Mouse (Mus musculus) thymus, adult 2 months (tissue): ENCODE data around the gene Myl4. TPM values are rescaled to one million over a fixed set of nuclear protein-coding genes. Genes with fewer than 3 reads are reported as not detected.
"Not testable (repeated sequence)": the region's sequence is repeated elsewhere in the genome, so short reads cannot be mapped to it uniquely, and the experiment has no call there.

Experiments
- DNase-seq: peaks from one replicate; pipeline ENCODE4 v3.0.0; 2021
- H3K27ac ChIP-seq: fragments of 200-500 bp; 2 replicates; pipeline ENCODE4 v1.5.1; 2012; ENCODE audit warnings: low read length, control low read depth; ENCODE audit not compliant: control insufficient read depth, insufficient read depth
- H3K27me3 ChIP-seq: fragments of 200-500 bp; 2 replicates; pipeline ENCODE4 v1.6.1; 2012; ENCODE audit warnings: mild to moderate bottlenecking, low read length, moderate library complexity, mixed read lengths; ENCODE audit not compliant: control insufficient read depth, insufficient read depth
- H3K36me3 ChIP-seq: fragments of 200-500 bp; 2 replicates; pipeline ENCODE4 v1.6.1; 2012; ENCODE audit warnings: mild to moderate bottlenecking, low read length, moderate library complexity; ENCODE audit not compliant: control insufficient read depth, insufficient read depth
- H3K4me1 ChIP-seq: fragments of 200-500 bp; replicated peaks from 2 replicates; pipeline ENCODE4 v1.6.1; 2012; ENCODE audit warnings: low read length; ENCODE audit not compliant: control insufficient read depth, insufficient read depth
- H3K4me3 ChIP-seq: fragments of 200-500 bp; 2 replicates; pipeline ENCODE4 v1.5.1; 2012; ENCODE audit warnings: mild to moderate bottlenecking, low read length, control low read depth, moderate library complexity; ENCODE audit not compliant: control insufficient read depth, insufficient read depth
- CTCF ChIP-seq: fragments of 200-500 bp; IDR thresholded peaks from 2 replicates; pipeline ENCODE4 v1.5.1; 2012; ENCODE audit warnings: mild to moderate bottlenecking, control low read depth, low read length, moderate library complexity, borderline replicate concordance; ENCODE audit not compliant: control insufficient read depth, poor library complexity, insufficient read depth; ENCODE audit errors: extremely low read depth
- POLR2A ChIP-seq: fragments of 200-500 bp; IDR thresholded peaks from 2 replicates; pipeline ENCODE4 v1.6.1; 2012; ENCODE audit warnings: mild to moderate bottlenecking, low read length, control low read depth, moderate library complexity; ENCODE audit not compliant: control insufficient read depth, poor library complexity, insufficient read depth; ENCODE audit errors: extremely low read depth
- WGBS: fragments of 180-500 bp; shearing (Covaris S2); methylation state at CpG from one replicate; pipeline ENCODE4 v1.1.7; 2018; 5-methylcytosine and 5-hydroxymethylcytosine counted together
- polyA plus RNA-seq: library from polyadenylated mRNA; depleted of rRNA; stranded (reverse); fragments of >200 nt; gene quantifications from 2 replicates; pipeline ENCODE4 v1.2.3, GENCODE M21; 2012

The Myl4 gene
- polyA plus RNA-seq, 1 experiment: 60.8 TPM

DNA sequence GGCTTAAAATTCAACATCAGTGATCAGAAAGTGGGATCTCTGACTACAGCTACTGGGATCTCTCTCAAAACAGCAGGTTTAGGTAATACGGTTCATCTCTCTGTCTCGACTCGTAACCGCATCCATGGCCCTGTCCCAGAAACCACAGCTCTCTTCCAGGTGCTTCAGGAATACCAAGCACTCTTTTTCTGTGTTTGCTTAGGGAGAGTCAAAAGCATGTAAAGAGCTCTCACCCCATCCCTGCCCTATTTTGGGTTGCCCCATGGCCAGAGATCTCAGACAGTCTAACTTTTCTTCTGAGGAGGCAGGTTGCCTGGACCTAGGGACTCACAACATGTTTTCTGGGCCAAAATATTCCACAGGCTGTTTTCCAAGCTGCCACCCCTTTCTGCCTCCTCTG, 17.9 kb downstream of the Myl4 start:
- no peaks in the 10 kb centered on the region for H3K36me3 ChIP-seq
- no peak for DNase-seq
- TF ChIP-seq CTCF: no peak
- TF ChIP-seq POLR2A: no peak
- WGBS: 96% methylated on average over 4 of the region's 4 CpGs
- no peak overlapping the region for H3K27ac ChIP-seq
- no peak overlapping the region for H3K4me3 ChIP-seq
- H3K4me1 ChIP-seq: peaks cover 5% of the 10 kb centered on the region
- peaks cover 2% of the 10 kb centered on the region; the same call in 1 of the 2 replicates for H3K27me3 ChIP-seq

GRCm38 (mm10) chr11:104570515-104570914, 20.1 kb downstream of the Myl4 start:
- 69% methylated on average over 8 of the region's 8 CpGs for WGBS
- not testable (repeated sequence) for H3K4me1 ChIP-seq, H3K4me3 ChIP-seq, H3K36me3 ChIP-seq, H3K27me3 ChIP-seq, DNase-seq, H3K27ac ChIP-seq

GRCm38 (mm10) chr11:104571373-104571772, 20.9 kb downstream of the Myl4 start:
- 2% methylated on average over 28 of the region's 28 CpGs for WGBS
- not testable (repeated sequence) for H3K36me3 ChIP-seq, H3K27ac ChIP-seq, H3K4me3 ChIP-seq, DNase-seq, H3K4me1 ChIP-seq, H3K27me3 ChIP-seq

GRCm38 (mm10) chr11:104572091-104572490, 21.6 kb downstream of the Myl4 start:
- TF ChIP-seq CTCF (no peak), POLR2A (no peak)
- Histone ChIP-seq H3K27me3 (peaks cover 2% of the 10 kb centered on the region; the same call in 1 of the 2 replicates), H3K4me1 (peaks cover 5% of the 10 kb centered on the region), H3K36me3 (no peaks in the 10 kb centered on the region), H3K4me3 (no peak overlapping the region), H3K27ac (no peak overlapping the region)
- DNase-seq: no peak
- 93% methylated on average over 7 of the region's 7 CpGs for WGBS

- no peaks in the 10 kb centered on the region for H3K36me3 ChIP-seq
- peaks cover 2% of the 10 kb centered on the region; the same call in 1 of the 2 replicates for H3K27me3 ChIP-seq
- no peak overlapping the region for H3K27ac ChIP-seq
- 71% methylated on average over 2 of the region's 2 CpGs for WGBS
- peaks cover 5% of the 10 kb centered on the region for H3K4me1 ChIP-seq
- H3K4me3 ChIP-seq: no peak overlapping the region
- no peak for TF ChIP-seq POLR2A
- TF ChIP-seq CTCF: no peak
- no peak for DNase-seq
Observed at GRCm38 (mm10) chr11:104572566-104572965, 22.1 kb downstream of the Myl4 start.

GRCm38 (mm10) chr11:104576772-104577612, 26.5 kb downstream of the Myl4 start:
- H3K27me3 ChIP-seq: no peaks in the 10 kb centered on the region
- H3K36me3 ChIP-seq: no peaks in the 10 kb centered on the region
- TF ChIP-seq CTCF: no peak
- no peak for TF ChIP-seq POLR2A
- no peak for DNase-seq
- H3K4me1 ChIP-seq: peaks cover 6% of the 10 kb centered on the region
- H3K4me3 ChIP-seq: no peak overlapping the region
- WGBS: 91% methylated on average over 10 of the region's 10 CpGs
- H3K27ac ChIP-seq: no peak overlapping the region

DNA sequence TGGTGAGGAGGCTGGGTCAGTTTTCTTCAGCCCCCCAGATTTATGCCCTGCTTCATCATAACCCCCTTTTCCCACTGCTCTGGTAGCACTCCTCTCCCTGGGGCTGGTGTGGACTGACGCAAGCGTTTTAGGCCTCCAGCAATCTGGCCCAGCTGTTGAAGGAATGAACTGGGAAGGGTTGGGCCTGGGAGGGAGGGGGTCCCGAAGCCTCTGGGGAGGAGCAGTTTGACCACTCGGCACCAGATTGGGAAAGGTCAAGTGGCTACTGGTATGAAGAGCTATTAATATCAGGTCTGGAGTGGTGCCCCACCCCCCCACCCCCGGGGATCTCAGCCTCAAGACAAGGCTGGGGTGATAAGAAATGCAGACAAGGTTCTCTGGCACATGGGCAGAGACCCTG, 27.6 kb downstream of the Myl4 start:
- Histone ChIP-seq H3K36me3 (no peaks in the 10 kb centered on the region), H3K27ac (no peak overlapping the region), H3K4me1 (peaks cover 16% of the 10 kb centered on the region), H3K27me3 (no peaks in the 10 kb centered on the region), H3K4me3 (no peak overlapping the region)
- TF ChIP-seq POLR2A (no peak), CTCF (no peak)
- no peak for DNase-seq
- WGBS: 83% methylated on average over 5 of the region's 5 CpGs
